Comparison of ENCODE assay signal across 12 mouse cellular contexts in genomic region chr4:124203736-124204135, GRCm38 (mm10).
DNase-seq lines count a peak whose midpoint lies in the region; ATAC-seq and TF ChIP-seq lines count a peak whose summit lies in the region.
"Had no signal": no experiment of that assay in that cellular context is flagged by ENCODE, and none has a peak within 500 bp of the region (broad histone marks: within the 10 kb centered on the region; RNA-seq: fewer than 3 reads in every experiment).

No protein-coding gene starts in this region.

- 72% methylated on average over 2 of the region's 2 CpGs for WGBS in intestine, postnatal 0 days
- WGBS in intestine, embryonic 16.5 days: 88% methylated on average over 2 of the region's 2 CpGs
- WGBS in kidney, postnatal 0 days: 78% methylated on average over 2 of the region's 2 CpGs

- no peaks in the 10 kb centered on the region for H3K4me1 ChIP-seq in intestine, postnatal 0 days (replicated peaks; ENCODE audit: control insufficient read depth, insufficient read depth, low read length)
- no peaks in the 10 kb centered on the region for H3K4me1 ChIP-seq in intestine, embryonic 16.5 days (ENCODE audit: control insufficient read depth, insufficient read depth, low read length)
- no peaks in the 10 kb centered on the region for H3K4me1 ChIP-seq in kidney, postnatal 0 days (replicated peaks; ENCODE audit: insufficient read depth, low read length)

- no peaks in the 10 kb centered on the region for H3K36me3 ChIP-seq in intestine, postnatal 0 days (ENCODE audit: control insufficient read depth, insufficient read depth)
- no peaks in the 10 kb centered on the region for H3K36me3 ChIP-seq in intestine, embryonic 16.5 days (ENCODE audit: control insufficient read depth, insufficient read depth, low read length)
- H3K36me3 ChIP-seq in kidney, postnatal 0 days (ENCODE audit: insufficient read depth, low read length): no peaks in the 10 kb centered on the region
- H3K36me3 ChIP-seq: hindbrain, embryonic 15.5 days; neural tube, embryonic 13.5 days had no signal

- peak; percentile 37 for DNase-seq in thymus, postnatal 4 days
- DNase-seq in thymus, postnatal 14 days: no peak
- DNase-seq in kidney, postnatal 0 days (ENCODE audit: low spot score): no peak
- DNase-seq in urinary bladder, postnatal 10 days (ENCODE audit: low spot score): no peak
- no peak for DNase-seq in T-cell, adult 2 months (ENCODE audit: low spot score)
- DNase-seq: cerebellum, adult 11-12 months; right cerebral cortex, postnatal 4 days had no signal

- H3K27me3 ChIP-seq in intestine, postnatal 0 days (replicated peaks; ENCODE audit: control insufficient read depth, insufficient read depth, low read length): no peaks in the 10 kb centered on the region
- no peaks in the 10 kb centered on the region for H3K27me3 ChIP-seq in intestine, embryonic 16.5 days (replicated peaks; ENCODE audit: control insufficient read depth, insufficient read depth, low read length)
- no peaks in the 10 kb centered on the region for H3K27me3 ChIP-seq in kidney, postnatal 0 days (ENCODE audit: insufficient read depth, low read length)

- H3K27ac ChIP-seq in intestine, postnatal 0 days (ENCODE audit: low read depth, low read length): no peak overlapping the region
- H3K27ac ChIP-seq in intestine, embryonic 16.5 days (ENCODE audit: low read length): no peak overlapping the region
- H3K27ac ChIP-seq in kidney, postnatal 0 days: no peak overlapping the region
- H3K27ac ChIP-seq: hindbrain, embryonic 15.5 days; neural tube, embryonic 13.5 days had no signal

- no peak overlapping the region for H3K9ac ChIP-seq in intestine, postnatal 0 days (ENCODE audit: low read depth, low read length)
- H3K9ac ChIP-seq in intestine, embryonic 16.5 days (ENCODE audit: low read depth, low read length): no peak overlapping the region
- no peak overlapping the region for H3K9ac ChIP-seq in kidney, postnatal 0 days (ENCODE audit: low read depth, low read length)
- H3K9ac ChIP-seq: hindbrain, embryonic 15.5 days; neural tube, embryonic 13.5 days had no signal

- H3K4me2 ChIP-seq in intestine, postnatal 0 days (replicated peaks; ENCODE audit: low read depth): no peak overlapping the region
- no peak overlapping the region for H3K4me2 ChIP-seq in intestine, embryonic 16.5 days (ENCODE audit: low read depth, low read length)
- H3K4me2 ChIP-seq in kidney, postnatal 0 days (ENCODE audit: low read length): no peak overlapping the region
- H3K4me2 ChIP-seq: hindbrain, embryonic 15.5 days; neural tube, embryonic 13.5 days had no signal

- H3K4me3 ChIP-seq in intestine, postnatal 0 days (ENCODE audit: low read depth, low read length): no peak overlapping the region
- H3K4me3 ChIP-seq in intestine, embryonic 16.5 days (ENCODE audit: low read length): no peak overlapping the region
- H3K4me3 ChIP-seq in kidney, postnatal 0 days (replicated peaks; ENCODE audit: low read depth, low read length): no peak overlapping the region
- H3K4me3 ChIP-seq: erythroblast, embryonic 14.5 days; hindbrain, embryonic 15.5 days; neural tube, embryonic 13.5 days had no signal

- H3K9me3 ChIP-seq in intestine, postnatal 0 days (ENCODE audit: control insufficient read depth): no peaks in the 10 kb centered on the region
- no peaks in the 10 kb centered on the region for H3K9me3 ChIP-seq in intestine, embryonic 16.5 days (ENCODE audit: control insufficient read depth, low read length)
- no peaks in the 10 kb centered on the region for H3K9me3 ChIP-seq in kidney, postnatal 0 days (replicated peaks; ENCODE audit: low read length)
- H3K9me3 ChIP-seq: hindbrain, embryonic 15.5 days; neural tube, embryonic 13.5 days had no signal

- ATAC-seq in intestine, postnatal 0 days: no peak
- no peak for ATAC-seq in intestine, embryonic 16.5 days
- no peak for ATAC-seq in kidney, postnatal 0 days (replicated peaks; ENCODE audit: low FRiP score, low read depth)

- peak; percentile 70 for TF ChIP-seq CTCF in intestine, postnatal 0 days (IDR thresholded peaks at IDR 0.05; ENCODE audit: low read depth)
- TF ChIP-seq CTCF in kidney, postnatal 0 days (IDR thresholded peaks at IDR 0.05; ENCODE audit: low read depth): peak; percentile 56
